Mouse (Mus musculus): ENCODE results near the gene Rexo4. TPM values are rescaled to one million over a fixed set of nuclear protein-coding genes. Genes with fewer than 3 reads are reported as not detected.

Rexo4 gene
- 23.4 TPM for polyA plus RNA-seq (2014; fragmentation: Illumina TruSeq; extraction: RNeasy Lipid Tissue Mini Kit (QIAGEN cat#74804); ENCODE audit: insufficient read depth, low read depth, low replicate concordance)

DNA sequence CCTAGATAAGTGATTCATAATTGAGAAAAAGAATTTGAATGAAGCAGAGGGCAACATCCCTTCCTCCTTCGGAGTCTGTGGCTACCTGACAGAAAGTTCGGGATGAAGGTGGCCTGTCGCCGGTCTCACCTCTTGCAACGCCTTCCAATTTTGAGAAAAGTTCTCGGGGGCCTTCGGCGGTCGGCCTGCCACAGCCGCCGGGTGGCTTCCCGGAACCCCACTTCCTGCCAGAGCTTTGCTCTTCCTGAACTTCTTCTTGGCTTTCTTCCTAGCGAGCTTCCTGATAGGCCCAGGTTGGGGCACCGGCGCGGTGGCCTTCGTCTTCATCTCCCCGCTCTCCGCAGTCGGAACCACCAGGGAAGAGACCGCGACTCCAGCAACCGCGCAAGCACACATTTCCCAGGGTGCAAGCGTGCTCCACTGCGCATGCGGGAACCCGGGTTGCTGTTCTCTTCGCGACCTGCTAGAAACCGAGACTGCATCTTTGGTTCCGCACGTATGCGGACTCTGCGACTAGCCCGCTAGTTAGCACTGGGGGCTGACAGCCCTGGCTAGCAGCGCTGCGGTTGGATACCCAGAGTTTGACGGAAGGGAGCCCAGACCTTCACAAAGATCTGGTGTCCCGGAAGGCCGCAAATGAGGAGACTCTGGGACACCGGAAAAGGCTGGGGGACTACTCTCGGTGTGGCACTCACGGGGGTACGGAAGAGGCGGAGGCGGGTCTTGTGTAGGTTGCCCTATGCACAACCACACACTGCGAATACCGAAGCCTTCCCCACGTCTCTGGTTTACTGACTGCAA is at the start of gene Rexo4:
Gene Rexo4 (minus strand): TSS at position 464 of the 801 bp plus-strand sequence.

GRCm38 (mm10) chr2:27009714-27010244 is 45.6 kb upstream of the Rexo4 start, which contains the start of gene Cacfd1:
TSS of gene Cacfd1 (plus strand) at chr2:27009926.

DNA sequence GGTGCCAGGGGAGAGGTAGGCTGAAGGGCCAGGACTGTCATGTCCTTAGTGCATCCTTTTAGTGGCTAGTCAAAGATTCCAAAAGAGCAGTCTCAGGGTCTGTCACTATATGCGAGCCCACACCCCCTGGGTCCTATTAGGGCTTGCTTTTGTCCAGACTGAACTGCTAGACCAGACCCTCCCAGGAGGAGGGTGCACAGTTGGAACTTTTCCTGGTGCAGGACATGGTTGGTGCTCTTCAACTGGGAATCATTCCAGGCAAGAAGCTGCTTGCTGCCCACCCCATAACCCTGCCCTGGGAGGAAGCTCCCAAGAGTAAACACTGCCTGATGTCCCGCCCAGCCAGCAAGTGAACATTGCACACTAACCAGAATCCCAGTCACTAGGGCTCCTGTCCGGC is 8.9 kb upstream of the Rexo4 start, which contains the start of gene Adamts13:
Gene Adamts13 (plus strand): TSS at position 301 of the 400 bp plus-strand sequence.

DNA sequence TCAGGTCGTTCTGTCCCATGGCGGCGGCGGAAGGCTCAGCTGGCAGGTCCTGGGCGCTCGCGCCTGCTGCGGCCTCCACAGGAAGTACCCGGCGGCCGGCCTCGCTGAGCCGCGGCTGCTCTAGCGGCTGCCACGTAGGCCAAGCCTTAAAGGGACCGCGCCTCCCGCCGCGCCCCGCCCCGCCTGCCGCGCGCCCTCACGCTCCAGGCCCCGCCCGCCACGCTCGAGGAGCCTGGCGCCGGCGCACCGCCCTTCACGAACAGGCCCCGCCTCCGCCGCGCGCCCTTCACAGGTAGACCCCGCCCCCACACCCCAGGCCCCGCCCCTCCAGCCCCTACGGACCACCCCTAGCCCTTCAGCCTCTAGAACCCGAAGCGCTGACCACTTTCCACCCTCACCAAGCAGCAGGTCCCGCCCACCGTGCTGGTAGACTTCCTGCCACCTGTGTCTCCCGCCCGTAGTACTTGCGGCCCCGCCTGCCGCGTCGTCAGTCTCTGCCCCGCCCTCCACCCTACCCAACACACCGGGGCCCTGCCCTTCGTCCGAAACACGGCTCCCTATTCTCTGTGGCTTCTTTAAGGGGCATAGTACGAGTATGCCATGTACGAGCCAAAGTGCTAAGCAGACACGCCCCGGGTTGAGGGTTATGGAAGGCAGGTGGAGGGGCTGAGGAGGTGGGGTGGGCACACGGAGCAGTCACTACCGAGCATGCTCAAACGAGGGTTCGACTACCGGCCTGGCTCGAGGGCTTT is 30.7 kb downstream of the Rexo4 start, which contains the start of the genes Surf4 and Stkld1:
Gene Surf4 (minus strand): TSS at position 625 of the 752 bp plus-strand sequence.
Gene Stkld1 (plus strand): TSS at position 744 of the 752 bp plus-strand sequence.

GRCm38 (mm10) chr2:26915927-26916728 is 48.1 kb downstream of the Rexo4 start, which contains the start of the genes Surf2 and Surf1:
TSS of gene Surf2 (plus strand) at chr2:26916367.
TSS of gene Surf1 (minus strand) at chr2:26916530.

DNA sequence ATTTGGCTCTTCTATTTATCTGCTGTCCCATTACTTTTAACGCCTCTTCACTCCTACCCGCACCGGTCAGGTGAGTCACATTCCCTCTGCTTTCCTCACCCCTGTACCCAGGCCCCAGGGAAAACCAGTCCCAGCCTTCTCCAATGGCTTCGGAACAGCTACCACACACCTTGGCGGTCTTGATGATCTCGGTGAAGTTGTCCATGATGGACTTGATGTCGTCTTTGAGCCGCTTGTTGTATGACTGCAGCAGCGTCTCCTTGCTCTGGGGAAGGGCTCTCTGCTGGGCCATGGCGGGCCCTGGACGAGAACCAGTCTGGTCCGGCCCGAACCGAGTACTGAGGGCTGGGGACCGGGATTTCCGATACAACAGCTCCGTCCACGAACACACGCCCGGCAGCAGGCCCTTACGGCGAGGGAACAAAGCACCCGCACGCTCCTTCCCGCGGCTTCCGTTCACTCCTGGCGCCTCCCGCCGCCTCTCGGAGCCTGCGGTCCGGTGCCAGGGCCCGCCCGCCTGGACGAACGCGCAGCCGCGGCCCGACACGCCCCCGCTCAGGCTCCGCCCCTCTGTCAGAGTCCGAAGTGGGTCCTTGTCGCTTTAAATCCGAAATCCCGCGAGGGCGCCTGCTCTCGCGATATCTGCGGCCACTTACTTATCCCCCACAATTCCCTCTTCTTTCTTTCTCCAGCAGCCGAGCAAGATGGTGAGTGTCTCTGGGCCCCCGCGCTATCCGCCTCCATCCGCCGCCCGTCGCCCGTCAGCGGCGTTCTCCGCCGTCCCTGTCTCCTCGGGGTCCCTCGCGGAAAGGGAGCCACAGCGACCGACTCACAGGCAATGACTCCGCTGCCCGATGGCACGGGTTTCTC is 53.8 kb downstream of the Rexo4 start, which contains the start of the genes Med22 and Rpl7a:
Gene Med22 (minus strand): TSS at position 554 of the 870 bp plus-strand sequence.
Gene Rpl7a (plus strand): TSS at position 641 of the 870 bp plus-strand sequence.

Other genes starting within 250 kb of the Rexo4 start
- gene Abo, start 99.4 kb downstream of the Rexo4 start, polyA plus RNA-seq (2014; fragmentation: Illumina TruSeq; extraction: RNeasy Lipid Tissue Mini Kit (QIAGEN cat#74804); ENCODE audit: insufficient read depth, low read depth, low replicate concordance) = not detected
- gene Surf6, start 61.5 kb downstream of the Rexo4 start, polyA plus RNA-seq (2014; fragmentation: Illumina TruSeq; extraction: RNeasy Lipid Tissue Mini Kit (QIAGEN cat#74804); ENCODE audit: insufficient read depth, low read depth, low replicate concordance) = 10.8 TPM
- gene Med22, start 53.7 kb downstream of the Rexo4 start, polyA plus RNA-seq (2014; fragmentation: Illumina TruSeq; extraction: RNeasy Lipid Tissue Mini Kit (QIAGEN cat#74804); ENCODE audit: insufficient read depth, low read depth, low replicate concordance) = 21.4 TPM
- gene Rpl7a, start 53.6 kb downstream of the Rexo4 start, polyA plus RNA-seq (2014; fragmentation: Illumina TruSeq; extraction: RNeasy Lipid Tissue Mini Kit (QIAGEN cat#74804); ENCODE audit: insufficient read depth, low read depth, low replicate concordance) = 1,186 TPM
- gene Surf2, start 48.0 kb downstream of the Rexo4 start, polyA plus RNA-seq (2014; fragmentation: Illumina TruSeq; extraction: RNeasy Lipid Tissue Mini Kit (QIAGEN cat#74804); ENCODE audit: insufficient read depth, low read depth, low replicate concordance) = 19.5 TPM
- 65.1 TPM for gene Surf1, start 47.9 kb downstream of the Rexo4 start, polyA plus RNA-seq (2014; fragmentation: Illumina TruSeq; extraction: RNeasy Lipid Tissue Mini Kit (QIAGEN cat#74804); ENCODE audit: insufficient read depth, low read depth, low replicate concordance)
- 80.2 TPM for gene Surf4, start 30.5 kb downstream of the Rexo4 start, polyA plus RNA-seq (2014; fragmentation: Illumina TruSeq; extraction: RNeasy Lipid Tissue Mini Kit (QIAGEN cat#74804); ENCODE audit: insufficient read depth, low read depth, low replicate concordance)
- gene Stkld1, start 30.3 kb downstream of the Rexo4 start, polyA plus RNA-seq (2014; fragmentation: Illumina TruSeq; extraction: RNeasy Lipid Tissue Mini Kit (QIAGEN cat#74804); ENCODE audit: insufficient read depth, low read depth, low replicate concordance) = 0.17 TPM
- 0.21 TPM for gene Adamts13, start 9.0 kb upstream of the Rexo4 start, polyA plus RNA-seq (2014; fragmentation: Illumina TruSeq; extraction: RNeasy Lipid Tissue Mini Kit (QIAGEN cat#74804); ENCODE audit: insufficient read depth, low read depth, low replicate concordance)
- gene Cacfd1, start 45.5 kb upstream of the Rexo4 start, polyA plus RNA-seq (2014; fragmentation: Illumina TruSeq; extraction: RNeasy Lipid Tissue Mini Kit (QIAGEN cat#74804); ENCODE audit: insufficient read depth, low read depth, low replicate concordance) = 25.7 TPM
- gene Slc2a6, start 63.6 kb upstream of the Rexo4 start, polyA plus RNA-seq (2014; fragmentation: Illumina TruSeq; extraction: RNeasy Lipid Tissue Mini Kit (QIAGEN cat#74804); ENCODE audit: insufficient read depth, low read depth, low replicate concordance) = 2.3 TPM
- 0.33 TPM for gene Mymk, start 107.8 kb upstream of the Rexo4 start, polyA plus RNA-seq (2014; fragmentation: Illumina TruSeq; extraction: RNeasy Lipid Tissue Mini Kit (QIAGEN cat#74804); ENCODE audit: insufficient read depth, low read depth, low replicate concordance)
- 50.5 TPM for gene Adamtsl2, start 115.0 kb upstream of the Rexo4 start, polyA plus RNA-seq (2014; fragmentation: Illumina TruSeq; extraction: RNeasy Lipid Tissue Mini Kit (QIAGEN cat#74804); ENCODE audit: insufficient read depth, low read depth, low replicate concordance)
- gene Fam163b, start 178.1 kb upstream of the Rexo4 start, polyA plus RNA-seq (2014; fragmentation: Illumina TruSeq; extraction: RNeasy Lipid Tissue Mini Kit (QIAGEN cat#74804); ENCODE audit: insufficient read depth, low read depth, low replicate concordance) = not detected
- not detected for gene Dbh, start 200.8 kb upstream of the Rexo4 start, polyA plus RNA-seq (2014; fragmentation: Illumina TruSeq; extraction: RNeasy Lipid Tissue Mini Kit (QIAGEN cat#74804); ENCODE audit: insufficient read depth, low read depth, low replicate concordance)